In genomic region chr16:14125253-14125652, GRCm38 (mm10) we compare ENCODE assay signal across 22 mouse cellular contexts. TPM values are rescaled to one million over a fixed set of nuclear protein-coding genes. Genes with fewer than 3 reads are reported as not detected.
DNase-seq lines count a peak whose midpoint lies in the region; TF ChIP-seq lines count a peak whose summit lies in the region.
"Had no signal": no experiment of that assay in that cellular context is flagged by ENCODE, and none has a peak within 500 bp of the region (broad histone marks: within the 10 kb centered on the region; RNA-seq: fewer than 3 reads in every experiment).

No protein-coding gene starts in this region.

- no peak for TF ChIP-seq EP300 in MEL (IDR thresholded peaks at IDR 0.05; ENCODE audit: low read depth in 1 of 2, low read length in 2 of 2)

- TF ChIP-seq POLR2A in lung, adult 2 months (IDR thresholded peaks at IDR 0.05; ENCODE audit: borderline replicate concordance, extremely low read depth, low read depth, low read length), result no peak
- TF ChIP-seq POLR2A in testis, adult 2 months (IDR thresholded peaks at IDR 0.05; ENCODE audit: control insufficient read depth, low read depth, low read length), result no peak
- TF ChIP-seq POLR2A in MEL (IDR thresholded peaks at IDR 0.05; ENCODE audit: control insufficient read depth in 1 of 2, insufficient read depth in 1 of 2, low read depth in 1 of 2, low read length in 2 of 2, poor library complexity in 1 of 2), result no peak

- TF ChIP-seq RAD21 in MEL (IDR thresholded peaks at IDR 0.05; ENCODE audit: low read depth, low read length), result no peak

- no peaks in the 10 kb centered on the region for H3K9me3 ChIP-seq in MEL (replicated peaks; ENCODE audit: insufficient read depth, low read length)
- H3K9me3 ChIP-seq: embryonic facial prominence, embryonic 13.5 days; forebrain, embryonic 13.5 days; heart, embryonic 15.5 days; hindbrain, embryonic 10.5 days had no signal

- no peak overlapping the region for H3K9ac ChIP-seq in MEL (ENCODE audit: control insufficient read depth, low read depth, low read length, poor library complexity, severe bottlenecking)
- H3K9ac ChIP-seq: embryonic facial prominence, embryonic 13.5 days; forebrain, embryonic 13.5 days; forebrain, postnatal 0 days; heart, embryonic 15.5 days; hindbrain, embryonic 14.5 days had no signal

- no peak for TF ChIP-seq CTCF in lung, adult 2 months (IDR thresholded peaks at IDR 0.05; ENCODE audit: insufficient read depth, low read length)
- TF ChIP-seq CTCF in testis, adult 2 months (IDR thresholded peaks at IDR 0.05; ENCODE audit: control insufficient read depth, insufficient read depth, insufficient replicate concordance, low read depth, low read length), result no peak
- TF ChIP-seq CTCF in MEL (IDR thresholded peaks at IDR 0.05 in 2 of 3, conservative IDR thresholded peaks at IDR 0.05 in 1 of 3; ENCODE audit: control insufficient read depth in 1 of 3, insufficient read depth in 1 of 3, low read depth in 2 of 3, low read length in 3 of 3, poor library complexity in 1 of 3, severe bottlenecking in 1 of 3), result no peak

- peak; percentile 32 for DNase-seq in lung, postnatal 10 days
- no peak for DNase-seq in lung, adult 2 months
- no peak for DNase-seq in testis, postnatal 14 days (ENCODE audit: low spot score)
- no peak for DNase-seq in MEL (ENCODE audit: low read depth, low spot score)
- peak; percentile 36 for DNase-seq in splenic B cell, adult 2 months (ENCODE audit: low read depth, low spot score)
- DNase-seq in layer of hippocampus, postnatal 25 days (ENCODE audit: extremely low spot score in 1 of 2, low spot score in 1 of 2), result no peak
- DNase-seq in thymus, postnatal 36 days, result no peak
- DNase-seq: B cell, adult 2 months; cerebellum, adult 11-12 months; cerebellum, adult 9-10 months; cerebellum, postnatal 25 days; forebrain, postnatal 0 days; gastrocnemius, adult 2 months; gastrocnemius, postnatal 36 days; heart, adult 2 months; heart, postnatal 14 days had no signal

- peaks cover 2% of the 10 kb centered on the region; the same call in 1 of the 2 replicates for H3K36me3 ChIP-seq in testis, adult 2 months (ENCODE audit: control insufficient read depth, insufficient read depth, low read length)
- H3K36me3 ChIP-seq in MEL (ENCODE audit: control insufficient read depth in 1 of 2, insufficient read depth in 2 of 2, low read length in 2 of 2), result peaks cover 8 to 39% of the 10 kb centered on the region in 2 experiments
- H3K36me3 ChIP-seq in splenic B cell, adult 2 months (ENCODE audit: control insufficient read depth, insufficient read depth, low read length, poor library complexity, severe bottlenecking), result peaks cover 9% of the 10 kb centered on the region

- H3K79me2 ChIP-seq in MEL (ENCODE audit: control insufficient read depth, insufficient read depth, low read length, poor library complexity), result no peaks in the 10 kb centered on the region

- no peak overlapping the region for H3K4me3 ChIP-seq in lung, adult 2 months (replicated peaks; ENCODE audit: extremely low read depth, low read depth, low read length)
- H3K4me3 ChIP-seq in testis, adult 2 months (ENCODE audit: control insufficient read depth, low read depth, low read length), result no peak overlapping the region
- no peak overlapping the region for H3K4me3 ChIP-seq in MEL (ENCODE audit: control insufficient read depth in 1 of 2, insufficient read depth in 1 of 2, low read depth in 2 of 2, low read length in 2 of 2)
- H3K4me3 ChIP-seq: embryonic facial prominence, embryonic 13.5 days; forebrain, embryonic 13.5 days; gastrocnemius, adult 2 months; heart, adult 2 months; heart, embryonic 15.5 days; hindbrain, embryonic 10.5 days had no signal

- H3K4me1 ChIP-seq in lung, adult 2 months (ENCODE audit: control insufficient read depth, insufficient read depth, low read length), result no peaks in the 10 kb centered on the region; the same call in 1 of the 2 replicates
- no peaks in the 10 kb centered on the region; the same call in 1 of the 2 replicates for H3K4me1 ChIP-seq in testis, adult 2 months (ENCODE audit: control insufficient read depth, insufficient read depth, low read length)
- peaks cover 6 to 25% of the 10 kb centered on the region in 2 experiments for H3K4me1 ChIP-seq in MEL (ENCODE audit: control insufficient read depth in 1 of 2, insufficient read depth in 2 of 2, low read length in 2 of 2)
- H3K4me1 ChIP-seq: embryonic facial prominence, embryonic 13.5 days; forebrain, embryonic 13.5 days; heart, embryonic 15.5 days; hindbrain, embryonic 10.5 days had no signal

- peak overlapping the region; percentile 36; the same call in 1 of the 2 replicates for H3K27ac ChIP-seq in testis, adult 2 months (ENCODE audit: control insufficient read depth, insufficient read depth, low read depth, low read length)
- H3K27ac ChIP-seq in MEL (ENCODE audit: control insufficient read depth, low read depth, low read length), result no peak overlapping the region
- H3K27ac ChIP-seq: embryonic facial prominence, embryonic 13.5 days; forebrain, embryonic 13.5 days; gastrocnemius, adult 2 months; heart, adult 2 months; heart, embryonic 15.5 days; hindbrain, embryonic 10.5 days; hindbrain, embryonic 14.5 days had no signal

- H3K27me3 ChIP-seq in testis, adult 2 months (ENCODE audit: control insufficient read depth, insufficient read depth, low read length), result no peaks in the 10 kb centered on the region
- no peaks in the 10 kb centered on the region for H3K27me3 ChIP-seq in MEL (ENCODE audit: control insufficient read depth in 1 of 2, insufficient read depth in 2 of 2, low read length in 2 of 2)
- H3K27me3 ChIP-seq in splenic B cell, adult 2 months (ENCODE audit: control insufficient read depth, insufficient read depth, low read length, poor library complexity, severe bottlenecking), result no peaks in the 10 kb centered on the region
- H3K27me3 ChIP-seq: embryonic facial prominence, embryonic 13.5 days; forebrain, embryonic 13.5 days; heart, embryonic 15.5 days had no signal

- WGBS in lung, adult 2 months, result 68% methylated on average over 1 of the region's 1 CpGs

TF ChIP-seq in MEL, 35 proteins besides CTCF, POLR2A, EP300 and RAD21:
- TF ChIP-seq USF1 (IDR thresholded peaks at IDR 0.05; ENCODE audit: low read depth, low read length), result 0 out of 2 replicates have a peak, but pooled peaks have one; percentile 39
- no peak for TF ChIP-seq NELFE (IDR thresholded peaks at IDR 0.05; ENCODE audit: low read depth, low read length)

RNA-seq across cellular contexts. Expression of gene Nde1, which starts 37.8 kb away (rescaled TPM):
- 39.1 and 39.3 TPM in 2 replicates for polyA plus RNA-seq in lung, adult 2 months (2012; rRNA removed)
- 11.9 and 12.9 TPM in 2 replicates for polyA plus RNA-seq in testis, adult 2 months (2012; rRNA removed)
- total RNA-seq in MEL (2012; rRNA removed), result 25.2 and 25.8 TPM in 2 replicates
- polyA plus RNA-seq in MEL (2012; ENCODE audit: insufficient read depth in 1 of 2, insufficient read length in 2 of 2, low read depth in 1 of 2, low replicate concordance in 2 of 2, missing spikeins in 1 of 2), result 10 to 100 TPM in 1 of 2 experiments, not detected in 1; 42.5 TPM
- 10 to 100 TPM; 28.4 to 30.9 TPM for total RNA-seq in layer of hippocampus, postnatal 25 days (2021)

RNA-seq across cellular contexts. Expression of gene Marf1, which starts 37.9 kb away (rescaled TPM):
- 12.1 and 15.7 TPM in 2 replicates for polyA plus RNA-seq in lung, adult 2 months (2012; rRNA removed)
- polyA plus RNA-seq in testis, adult 2 months (2012; rRNA removed), result 9.4 and 10.5 TPM in 2 replicates
- total RNA-seq in MEL (2012; rRNA removed), result 8.7 and 9.3 TPM in 2 replicates
- polyA plus RNA-seq in MEL (2012; ENCODE audit: insufficient read depth in 1 of 2, insufficient read length in 2 of 2, low read depth in 1 of 2, low replicate concordance in 2 of 2, missing spikeins in 1 of 2), result 10 to 100 TPM in 1 of 2 experiments, not detected in 1; 16.2 TPM
- 100 to 1,000 TPM; 112 to 117 TPM for total RNA-seq in layer of hippocampus, postnatal 25 days (2021)

Comparison
In these comparisons a context has a peak if more than half of its experiments do, and no peak if none do; other contexts are left out.
1. DNase-seq: peak in lung, postnatal 10 days (single experiment) and splenic B cell, adult 2 months (single experiment); none in lung, adult 2 months (single experiment), testis, postnatal 14 days (single experiment), MEL (single experiment), layer of hippocampus, postnatal 25 days (0 of 2) and thymus, postnatal 36 days (0 of 2).